Mouse (Mus musculus): Measurements from ENCODE around the gene Nemf. TPM values are rescaled to one million over a fixed set of nuclear protein-coding genes. Genes with fewer than 3 reads are reported as not detected.
"Not testable (repeated sequence)": the region's sequence is repeated elsewhere in the genome, so short reads cannot be mapped to it uniquely, and the experiment has no call there.

Gene Nemf
- polyA plus RNA-seq, 1 experiment, result 0.79 TPM

DNA sequence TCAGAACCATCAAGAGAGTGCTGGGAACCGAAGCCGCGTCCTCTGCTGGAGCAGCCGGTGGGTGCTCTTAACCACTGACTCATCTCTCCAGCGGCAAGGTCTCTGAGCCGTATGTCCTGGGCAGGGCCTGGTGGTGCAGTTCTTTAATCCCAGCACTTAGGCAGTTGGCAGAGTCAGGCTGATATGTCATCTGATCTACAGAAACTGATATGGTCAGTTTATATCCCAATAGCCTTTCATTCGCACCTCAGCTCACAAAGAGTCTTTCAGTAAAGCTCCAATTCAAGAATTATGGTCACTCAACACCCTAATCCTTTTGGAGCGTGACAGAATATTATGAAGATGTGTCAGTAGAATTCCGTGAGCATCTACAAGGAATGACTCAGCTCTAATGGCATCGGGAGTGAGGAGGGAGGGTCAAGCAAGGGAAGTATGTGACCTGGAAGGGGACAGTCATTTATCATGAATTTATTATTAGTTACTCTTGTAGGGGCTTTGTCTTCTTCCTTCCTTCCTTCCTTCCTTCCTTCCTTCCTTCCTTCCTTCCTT, 31.4 kb upstream of the Nemf start:
- Histone ChIP-seq H3K27me3 (ENCODE audit: control insufficient read depth) (no peaks in the 10 kb centered on the region), H3K9me3 (ENCODE audit: control insufficient read depth, low read length) (no peaks in the 10 kb centered on the region), H3K4me1 (ENCODE audit: control insufficient read depth) (peaks cover 3% of the 10 kb centered on the region), H3K4me3 (replicated peaks) (no peak overlapping the region), H3K36me3 (ENCODE audit: control insufficient read depth) (no peaks in the 10 kb centered on the region)
- TF ChIP-seq TAL1 (IDR thresholded peaks at IDR 0.05; ENCODE audit: low read length) (no peak), GATA1 (IDR thresholded peaks at IDR 0.05; ENCODE audit: low read length) (no peak)

DNA sequence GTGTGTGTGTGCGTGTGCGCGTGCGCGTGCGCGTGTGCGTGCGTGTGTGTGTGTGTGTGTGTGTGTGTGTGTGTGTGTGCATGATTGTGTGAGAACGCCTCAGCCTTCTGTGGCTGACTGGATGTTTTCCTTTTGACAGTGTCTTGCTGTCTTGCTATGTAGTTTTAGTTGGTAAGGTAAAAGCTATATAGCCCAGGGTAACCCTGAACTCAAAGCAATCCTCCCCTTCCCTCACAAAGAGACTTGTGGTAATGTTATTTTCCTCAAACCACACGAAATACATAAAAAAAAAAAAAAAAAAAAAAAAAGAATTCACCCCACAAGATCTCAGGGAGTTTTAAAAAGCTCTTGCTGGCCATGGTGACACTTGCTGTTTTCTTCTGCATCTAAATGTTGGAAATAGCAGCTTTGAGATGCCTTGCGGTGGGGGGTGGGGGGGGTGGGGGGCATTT, 29.3 kb upstream of the Nemf start:
- H3K36me3 ChIP-seq (ENCODE audit: control insufficient read depth); H3K4me3 ChIP-seq (replicated peaks); H3K27me3 ChIP-seq (ENCODE audit: control insufficient read depth); H3K9me3 ChIP-seq (ENCODE audit: control insufficient read depth, low read length): not testable (repeated sequence)
- H3K4me1 ChIP-seq (ENCODE audit: control insufficient read depth), result peaks cover 19% of the 10 kb centered on the region

DNA sequence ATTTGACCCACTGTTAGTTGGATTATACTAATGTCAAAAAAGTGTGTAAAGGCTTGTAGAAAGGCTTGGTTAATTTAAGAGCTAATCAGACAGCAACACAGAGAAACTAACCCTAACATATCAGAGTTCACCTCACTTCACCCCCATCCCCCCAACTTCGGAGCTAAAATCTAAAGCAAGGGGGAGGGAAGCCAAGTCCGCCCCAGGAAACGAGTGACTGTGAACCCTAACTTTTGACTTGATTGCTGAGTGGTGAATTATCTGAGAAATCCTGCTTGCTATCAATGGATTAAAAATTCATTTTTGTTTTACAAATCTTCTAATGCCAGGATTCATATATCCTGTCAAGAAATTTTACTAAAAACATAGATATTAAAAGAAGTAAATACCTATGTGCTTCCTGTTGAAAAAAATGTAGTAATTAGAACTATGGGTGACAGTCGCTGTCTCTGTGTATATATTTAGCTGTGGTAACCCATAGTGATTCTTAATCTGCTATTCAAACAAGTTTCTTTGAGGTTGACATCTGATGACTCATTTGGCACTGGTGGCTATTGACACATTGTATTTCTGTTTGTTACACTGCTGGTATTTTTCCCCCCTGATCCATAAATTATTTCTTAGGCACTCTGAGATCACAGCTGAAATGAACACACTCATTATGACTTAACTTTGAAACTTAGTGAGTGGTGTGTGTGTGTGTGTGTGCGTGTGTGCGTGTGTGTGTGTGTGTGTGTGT, 28.7 kb upstream of the Nemf start:
- Histone ChIP-seq H3K36me3 (ENCODE audit: control insufficient read depth) (peaks cover 15% of the 10 kb centered on the region), H3K9me3 (ENCODE audit: control insufficient read depth, low read length) (no peaks in the 10 kb centered on the region), H3K4me1 (ENCODE audit: control insufficient read depth) (peaks cover 20% of the 10 kb centered on the region), H3K27me3 (ENCODE audit: control insufficient read depth) (no peaks in the 10 kb centered on the region), H3K4me3 (replicated peaks) (no peak overlapping the region)
- TF ChIP-seq TAL1 (IDR thresholded peaks at IDR 0.05; ENCODE audit: low read length) (no peak), GATA1 (IDR thresholded peaks at IDR 0.05; ENCODE audit: low read length) (no peak)

DNA sequence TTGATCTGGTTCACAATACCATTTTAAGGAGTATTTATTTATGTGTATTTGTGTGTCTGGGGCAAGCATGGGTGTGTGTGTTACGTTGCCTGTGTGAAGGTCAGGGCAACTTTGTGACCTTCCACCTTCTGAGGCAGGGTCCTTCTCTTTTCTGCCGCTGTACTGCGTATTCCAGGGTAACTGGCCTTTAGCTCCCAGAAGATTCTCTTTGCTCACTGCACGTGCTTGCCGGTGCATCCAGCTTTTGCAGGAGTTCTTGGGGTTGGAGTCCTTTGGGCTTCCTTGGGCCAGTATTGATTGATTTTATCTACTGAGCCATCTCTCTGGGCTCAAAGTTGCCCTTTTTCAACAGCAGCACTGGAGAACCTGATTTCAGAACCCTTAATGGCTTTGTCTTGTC, 27.6 kb upstream of the Nemf start:
- Histone ChIP-seq H3K4me3 (replicated peaks) (no peak overlapping the region), H3K4me1 (ENCODE audit: control insufficient read depth) (peaks cover 20% of the 10 kb centered on the region), H3K36me3 (ENCODE audit: control insufficient read depth) (peaks cover 23% of the 10 kb centered on the region), H3K27me3 (ENCODE audit: control insufficient read depth) (no peaks in the 10 kb centered on the region), H3K9me3 (ENCODE audit: control insufficient read depth, low read length) (no peaks in the 10 kb centered on the region)
- TF ChIP-seq GATA1 (IDR thresholded peaks at IDR 0.05; ENCODE audit: low read length), result no peak
- TF ChIP-seq TAL1 (IDR thresholded peaks at IDR 0.05; ENCODE audit: low read length), result no peak

DNA sequence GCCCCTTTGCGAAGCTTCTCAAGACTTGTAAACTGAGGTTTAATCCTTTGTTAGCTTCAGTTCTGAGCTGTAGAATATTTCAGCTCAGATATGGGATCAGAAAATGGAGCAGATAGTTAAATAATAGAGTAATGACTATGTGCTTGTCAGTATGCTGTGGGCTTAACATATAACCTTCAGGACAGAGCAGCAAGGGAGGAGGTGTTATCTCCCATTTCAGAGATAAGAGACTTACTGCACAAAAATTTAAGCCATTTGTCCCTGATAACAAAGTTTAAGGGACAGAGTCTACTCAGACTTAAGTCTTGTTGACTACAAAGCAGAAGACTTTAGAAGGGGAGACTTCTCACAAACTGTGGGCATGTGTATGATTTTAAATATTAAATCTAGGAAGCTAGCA, 25.9 kb upstream of the Nemf start:
- H3K4me3 ChIP-seq (replicated peaks), result no peak overlapping the region
- TF ChIP-seq GATA1 (IDR thresholded peaks at IDR 0.05; ENCODE audit: low read length), result no peak
- TF ChIP-seq TAL1 (IDR thresholded peaks at IDR 0.05; ENCODE audit: low read length), result no peak
- no peaks in the 10 kb centered on the region for H3K27me3 ChIP-seq (ENCODE audit: control insufficient read depth)
- H3K36me3 ChIP-seq (ENCODE audit: control insufficient read depth), result peaks cover 40% of the 10 kb centered on the region
- H3K4me1 ChIP-seq (ENCODE audit: control insufficient read depth), result peaks cover 27% of the 10 kb centered on the region
- H3K9me3 ChIP-seq (ENCODE audit: control insufficient read depth, low read length), result no peaks in the 10 kb centered on the region

DNA sequence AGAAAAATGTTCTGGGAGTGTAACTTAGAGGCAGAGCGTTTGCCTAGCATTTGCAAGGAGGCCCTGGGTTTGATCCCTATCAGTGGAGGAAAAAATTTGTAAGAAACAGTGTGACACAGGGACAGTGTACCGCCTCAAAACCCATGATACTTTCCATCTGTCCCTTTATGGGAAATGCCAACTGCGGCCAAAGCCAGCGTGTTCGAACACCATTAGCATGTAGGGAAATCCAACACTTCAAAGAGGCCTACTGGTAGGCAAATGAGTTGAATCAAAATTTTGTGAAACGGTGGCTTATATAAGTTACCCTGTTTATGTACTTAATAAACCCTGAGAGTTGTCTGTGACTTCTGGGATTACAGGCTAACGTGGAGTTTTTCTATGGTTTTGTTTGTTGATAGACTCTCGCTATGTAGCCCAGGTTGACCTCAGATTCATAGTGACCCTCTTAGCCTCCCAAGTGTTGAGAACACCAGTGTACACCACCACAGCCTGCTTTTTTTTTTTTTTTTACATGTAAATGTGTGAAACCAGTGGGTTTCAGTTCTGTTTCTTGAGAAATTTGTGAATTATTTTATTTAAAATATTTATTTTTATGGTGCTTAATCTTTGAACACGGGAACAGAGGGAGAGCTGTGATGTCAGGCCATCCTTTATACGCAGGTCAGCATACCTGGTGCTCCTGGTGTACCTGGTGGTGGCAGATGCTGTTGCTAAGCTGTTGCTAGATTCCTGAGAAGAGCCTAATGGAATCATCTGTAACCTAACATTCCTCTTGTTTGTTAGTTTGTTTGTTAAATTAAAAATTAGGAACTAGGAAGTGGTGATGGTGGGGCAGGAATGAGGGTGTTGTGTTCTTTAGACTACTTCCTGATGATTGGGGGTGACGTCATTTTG, 21.8 kb upstream of the Nemf start:
- Histone ChIP-seq H3K4me3 (replicated peaks) (no peak overlapping the region), H3K4me1 (ENCODE audit: control insufficient read depth) (peaks cover 50% of the 10 kb centered on the region), H3K27me3 (ENCODE audit: control insufficient read depth) (no peaks in the 10 kb centered on the region), H3K9me3 (ENCODE audit: control insufficient read depth, low read length) (no peaks in the 10 kb centered on the region), H3K36me3 (ENCODE audit: control insufficient read depth) (peaks cover 78% of the 10 kb centered on the region)
- TF ChIP-seq TAL1 (IDR thresholded peaks at IDR 0.05; ENCODE audit: low read length) (no peak), GATA1 (IDR thresholded peaks at IDR 0.05; ENCODE audit: low read length) (no peak)

DNA sequence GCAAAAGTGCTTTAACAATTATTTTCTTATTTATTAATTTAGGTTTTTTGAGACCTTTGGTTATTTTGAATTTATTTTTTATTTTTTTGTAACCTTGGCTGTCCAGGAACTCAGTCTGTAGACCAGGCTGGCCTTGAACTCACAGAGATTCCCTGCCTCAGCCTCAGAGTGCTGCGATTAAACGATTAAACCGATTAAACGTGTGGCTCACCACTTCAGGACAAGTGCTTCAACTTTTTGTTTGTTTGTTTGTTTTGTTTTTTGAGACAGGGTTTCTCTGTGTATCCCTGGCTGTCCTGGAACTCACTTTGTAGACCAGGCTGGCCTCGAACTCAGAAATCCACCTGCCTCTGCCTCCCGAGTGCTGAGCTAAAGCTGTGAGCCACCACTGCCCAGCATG, 20.7 kb upstream of the Nemf start:
- not testable (repeated sequence) for H3K9me3 ChIP-seq (ENCODE audit: control insufficient read depth, low read length); H3K4me3 ChIP-seq (replicated peaks); H3K27me3 ChIP-seq (ENCODE audit: control insufficient read depth)
- Histone ChIP-seq H3K4me1 (ENCODE audit: control insufficient read depth) (peaks cover 44% of the 10 kb centered on the region), H3K36me3 (ENCODE audit: control insufficient read depth) (peaks cover 90% of the 10 kb centered on the region)

DNA sequence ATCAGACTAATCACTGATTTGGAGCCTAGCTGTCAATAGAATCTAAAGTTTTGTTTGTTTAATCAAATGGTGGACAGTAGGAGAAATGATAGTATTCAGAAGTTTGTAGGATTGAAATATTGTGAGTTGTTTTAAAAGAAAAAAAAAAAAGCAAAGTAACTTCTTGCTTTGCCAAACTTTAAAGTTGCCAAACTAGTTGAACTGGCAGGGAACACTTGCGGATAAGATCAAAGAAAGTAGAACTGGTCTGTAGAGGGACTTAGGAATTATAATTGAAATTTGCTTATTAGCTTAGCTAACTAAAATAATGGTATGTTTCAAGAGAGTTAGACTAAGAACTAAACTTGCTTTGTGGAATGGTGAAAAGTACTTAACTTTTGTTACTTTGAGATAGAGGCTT, 20.2 kb upstream of the Nemf start:
- peaks cover 40% of the 10 kb centered on the region for H3K4me1 ChIP-seq (ENCODE audit: control insufficient read depth)
- H3K4me3 ChIP-seq (replicated peaks), result no peak overlapping the region
- H3K9me3 ChIP-seq (ENCODE audit: control insufficient read depth, low read length), result no peaks in the 10 kb centered on the region
- TF ChIP-seq TAL1 (IDR thresholded peaks at IDR 0.05; ENCODE audit: low read length), result no peak
- TF ChIP-seq GATA1 (IDR thresholded peaks at IDR 0.05; ENCODE audit: low read length), result no peak
- no peaks in the 10 kb centered on the region for H3K27me3 ChIP-seq (ENCODE audit: control insufficient read depth)
- H3K36me3 ChIP-seq (ENCODE audit: control insufficient read depth), result peaks cover 90% of the 10 kb centered on the region

- peak overlapping the region; percentile 10 for H3K4me3 ChIP-seq (replicated peaks)
- H3K9me3 ChIP-seq (ENCODE audit: control insufficient read depth, low read length), result no peaks in the 10 kb centered on the region
- H3K4me1 ChIP-seq (ENCODE audit: control insufficient read depth), result peaks cover 37% of the 10 kb centered on the region
- no peaks in the 10 kb centered on the region for H3K27me3 ChIP-seq (ENCODE audit: control insufficient read depth)
- H3K36me3 ChIP-seq (ENCODE audit: control insufficient read depth), result peaks cover 80% of the 10 kb centered on the region
- TF ChIP-seq TAL1 (IDR thresholded peaks at IDR 0.05; ENCODE audit: low read length) (no peak), GATA1 (IDR thresholded peaks at IDR 0.05; ENCODE audit: low read length) (no peak)
Observed at GRCm38 (mm10) chr12:69376132-69376531, 19.2 kb upstream of the Nemf start.
